Mouse (Mus musculus) c-Kit-positive CD71-negative TER-119-negative erythroid progenitor cells, embryonic 14.5 days (primary cell): ENCODE measurements around the gene Azin2.

Experiments used
- DNase-seq: peaks from one replicate; pipeline ENCODE4 v3.0.0-alpha.2; 2013; ENCODE audit warnings: low read depth

Azin2 gene

GRCm38 (mm10) chr4:128942346-128942745 lies 19.9 kb downstream of the Azin2 start:
- no peak for DNase-seq

GRCm38 (mm10) chr4:128935595-128935994 lies 26.6 kb downstream of the Azin2 start:
- no peak for DNase-seq

DNA sequence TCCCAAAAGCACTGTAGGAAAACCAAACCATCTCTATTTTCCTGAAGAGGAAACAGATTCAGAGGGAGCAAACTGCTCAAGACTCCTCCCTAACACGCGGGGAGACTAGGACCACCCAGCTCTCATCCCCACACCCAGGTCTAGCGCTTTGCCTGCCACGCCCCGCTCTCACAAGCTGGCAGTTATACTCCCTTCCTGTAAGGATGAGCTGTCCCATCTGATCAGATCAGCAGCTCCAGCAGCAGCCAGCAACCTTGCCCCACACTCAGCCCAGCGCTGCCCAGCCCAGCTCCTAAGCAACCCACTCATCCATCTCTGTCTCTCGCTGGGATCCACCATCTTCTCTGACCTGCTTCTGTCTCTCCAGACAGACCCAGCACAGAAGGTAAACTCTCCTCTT lies 29.5 kb downstream of the Azin2 start:
- DNase-seq: no peak

DNA sequence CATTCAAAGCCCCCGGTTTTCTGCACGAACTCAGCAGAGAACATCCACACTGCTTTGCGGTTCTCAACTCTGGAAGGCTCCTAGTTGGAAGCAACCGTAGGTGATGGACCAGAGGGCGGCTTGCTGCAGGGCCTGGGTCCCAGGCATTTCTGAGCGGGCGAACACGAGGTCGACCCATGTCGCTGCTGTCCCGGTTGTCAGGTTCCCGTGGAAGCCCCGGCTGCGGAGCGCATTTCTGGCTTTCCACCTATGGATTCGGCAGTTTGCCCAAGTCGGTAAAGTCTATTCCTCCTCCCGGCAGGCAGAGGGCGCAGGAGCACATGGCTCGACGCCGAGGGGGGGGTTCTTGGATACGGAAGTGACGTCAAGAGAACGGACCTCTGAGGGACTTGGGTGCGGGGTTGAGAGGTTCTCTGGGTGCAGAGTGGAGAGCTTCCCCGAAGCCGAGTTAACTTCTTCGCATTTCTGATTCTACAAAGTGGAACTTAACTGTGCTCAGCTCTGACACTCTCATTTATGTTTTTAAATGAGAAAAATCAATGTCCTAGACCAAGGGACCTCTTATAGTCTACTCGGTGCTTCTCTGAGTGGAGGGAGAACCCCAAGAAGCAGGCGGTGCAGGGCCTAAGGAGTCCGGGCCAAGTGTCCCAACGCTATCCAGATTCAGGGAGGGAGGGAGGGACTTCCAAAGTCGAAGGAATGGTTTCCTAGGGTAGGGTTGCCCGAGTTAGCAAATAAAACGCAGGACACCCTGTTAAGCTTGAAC lies 37.2 kb downstream of the Azin2 start:
- peak; percentile 64 for DNase-seq

DNA sequence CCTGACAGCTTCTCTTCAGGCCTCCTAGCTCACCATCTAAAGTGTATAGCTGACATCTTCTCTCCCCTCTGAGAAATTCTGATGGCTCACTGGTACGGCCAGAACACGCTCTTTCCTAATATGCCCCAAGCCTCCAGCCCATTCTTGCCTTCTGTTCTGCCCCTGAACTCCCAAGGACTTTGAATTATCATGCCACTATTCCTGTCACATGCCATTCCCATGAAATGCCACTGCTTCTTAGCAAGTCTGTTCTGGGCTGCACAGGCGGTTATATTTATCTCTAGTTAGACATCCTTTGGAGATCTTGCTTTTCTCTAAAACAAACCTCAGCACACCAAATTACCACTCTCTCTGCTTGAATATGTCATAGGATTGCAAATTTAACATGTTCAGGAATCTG lies 38.6 kb downstream of the Azin2 start:
- DNase-seq: no peak

DNA sequence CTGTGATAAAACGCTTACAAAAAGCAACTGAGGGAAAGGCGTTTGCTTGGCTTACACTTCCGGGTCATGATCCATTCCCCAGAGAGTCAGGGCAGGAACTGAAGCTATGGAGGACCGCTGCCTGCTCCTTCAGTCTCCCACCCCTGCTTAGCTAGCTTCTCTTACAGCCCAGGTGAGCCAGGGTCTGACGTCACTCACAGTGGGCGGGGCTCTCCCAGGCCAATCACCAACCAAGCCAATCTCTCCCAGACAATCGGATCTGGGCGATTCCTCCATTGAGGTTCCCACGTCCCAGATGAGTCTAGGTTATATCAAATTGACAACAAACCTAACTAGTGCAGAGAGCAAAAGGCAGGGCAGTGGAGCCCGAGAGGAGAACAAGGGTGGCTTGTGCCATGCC lies 43.1 kb downstream of the Azin2 start:
- no peak for DNase-seq

DNA sequence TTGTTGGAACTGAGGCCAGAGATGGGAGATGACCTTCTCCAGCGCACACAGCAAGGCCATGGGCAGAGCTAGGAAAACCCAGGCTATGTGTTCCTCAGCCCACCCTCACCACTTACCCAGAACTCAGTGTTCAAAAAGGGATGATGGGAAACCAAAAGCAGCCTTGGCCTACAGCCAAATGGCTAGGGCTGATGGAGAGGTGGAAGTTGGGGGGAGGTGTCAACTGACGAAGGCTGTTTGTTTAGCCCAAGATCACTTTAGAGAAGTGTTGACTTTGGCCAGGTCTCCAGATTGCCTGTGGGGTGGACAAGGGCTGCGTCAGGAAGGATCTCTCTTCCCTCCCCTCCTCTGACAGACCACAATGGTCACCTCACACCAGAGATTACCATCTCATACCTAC lies 44.1 kb downstream of the Azin2 start:
- no peak for DNase-seq

GRCm38 (mm10) chr4:128917756-128918155 lies 44.5 kb downstream of the Azin2 start:
- no peak for DNase-seq

GRCm38 (mm10) chr4:128917119-128917518 lies 45.1 kb downstream of the Azin2 start:
- no peak for DNase-seq

DNA sequence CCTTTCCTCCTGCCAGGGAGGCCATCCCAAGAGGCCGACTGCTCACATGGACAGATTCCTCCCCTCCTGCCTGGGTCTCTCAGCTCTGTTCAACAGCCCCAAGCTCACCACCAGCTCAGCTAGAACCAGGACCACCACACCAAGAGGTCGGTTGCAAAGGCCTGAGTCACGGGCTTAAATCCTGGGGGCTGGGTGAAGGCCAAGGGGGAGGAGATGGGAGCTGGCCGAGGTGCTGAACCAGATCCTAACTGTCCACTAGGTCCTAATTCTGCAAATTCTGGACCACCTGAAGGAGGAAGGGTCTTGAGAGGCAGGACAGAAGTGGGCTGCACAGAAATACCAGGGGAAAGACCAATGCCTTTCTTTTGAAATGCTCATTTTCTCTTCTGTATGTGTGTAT lies 48.4 kb downstream of the Azin2 start:
- peak; percentile 26 for DNase-seq

- DNase-seq: no peak
Measured at GRCm38 (mm10) chr4:128912085-128912484, 50.2 kb downstream of the Azin2 start.

GRCm38 (mm10) chr4:128910276-128911063 lies 51.8 kb downstream of the Azin2 start:
- DNase-seq: no peak

DNA sequence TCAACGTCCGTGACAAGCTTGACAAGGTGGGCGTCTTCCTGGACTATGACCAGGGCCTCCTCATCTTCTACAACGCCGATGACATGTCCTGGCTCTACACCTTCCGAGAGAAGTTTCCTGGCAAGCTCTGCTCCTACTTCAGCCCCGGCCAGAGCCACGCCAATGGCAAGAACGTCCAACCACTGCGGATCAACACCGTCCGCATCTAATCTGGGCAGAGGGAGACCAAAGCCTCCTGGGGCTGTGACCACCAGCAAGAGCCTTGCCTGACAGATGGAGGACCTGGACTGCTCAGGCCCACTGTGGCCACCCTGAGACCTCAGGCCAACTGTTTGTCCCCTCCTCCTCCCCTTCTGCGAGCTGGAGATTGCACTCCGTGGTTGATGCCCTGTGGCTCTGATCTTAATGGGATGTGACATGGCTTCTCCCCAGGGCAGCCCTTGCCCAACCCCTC lies 52.8 kb downstream of the Azin2 start:
- DNase-seq: no peak

GRCm38 (mm10) chr4:128908586-128909377 lies 53.5 kb downstream of the Azin2 start:
- peak; percentile 35 for DNase-seq

GRCm38 (mm10) chr4:128907238-128907968 lies 54.8 kb downstream of the Azin2 start:
- no peak for DNase-seq

DNA sequence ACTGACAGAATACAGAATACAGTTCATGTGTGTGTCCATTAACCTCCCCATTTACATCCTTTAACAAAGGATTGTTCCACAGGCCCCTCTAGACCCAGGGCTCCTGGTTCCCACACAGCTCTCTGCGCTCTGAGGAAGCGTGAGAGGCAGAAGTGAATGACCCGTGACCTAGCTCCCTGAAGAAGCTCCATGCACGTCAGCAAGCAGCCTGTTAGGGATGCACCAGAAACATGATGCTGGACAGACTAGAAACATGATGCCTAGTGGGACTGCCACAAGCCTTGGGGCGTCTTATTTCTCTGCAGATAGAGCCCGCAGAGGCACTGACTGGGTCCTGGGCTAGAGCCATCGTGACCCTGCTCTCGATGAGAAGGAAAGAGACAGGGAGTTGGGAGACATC lies 55.5 kb downstream of the Azin2 start:
- no peak for DNase-seq

GRCm38 (mm10) chr4:128905251-128905650 lies 57.0 kb downstream of the Azin2 start:
- no peak for DNase-seq

- DNase-seq: no peak
Measured at GRCm38 (mm10) chr4:128904035-128904800, 58.0 kb downstream of the Azin2 start.

- no peak for DNase-seq
Measured at GRCm38 (mm10) chr4:128902390-128902789, 59.9 kb downstream of the Azin2 start.

GRCm38 (mm10) chr4:128900484-128900883 lies 61.8 kb downstream of the Azin2 start:
- no peak for DNase-seq

GRCm38 (mm10) chr4:128899332-128899731 lies 62.9 kb downstream of the Azin2 start:
- DNase-seq: no peak
